Mouse (Mus musculus) intestine, postnatal 0 days (tissue): ENCODE measurements at regions not wholly inside any gene's neighbourhood (a gene's known extent, or its start where the extent isn't known, plus 50 kb on each side); places are given as distances from the start of the nearest gene placed in this dataset.

ENCODE experiments used
- ATAC-seq: fragments of 200-750 bp; cut with Nextera tagmentation; 2 replicates; pipeline ENCODE4 v1.8.0; 2017; ENCODE audit warnings: mild to moderate bottlenecking, moderate TSS enrichment, moderate library complexity
- H3K27ac ChIP-seq: fragments of 300-500 bp; sonication (generic); 2 replicates; pipeline ENCODE4 v1.5.1; 2014; ENCODE audit warnings: mild to moderate bottlenecking, low read depth, low read length, moderate library complexity
- H3K27me3 ChIP-seq: fragments of 300-500 bp; sonication (generic); replicated peaks from 2 replicates; pipeline ENCODE4 v1.6.1; 2014; ENCODE audit warnings: low read length, mixed read lengths; ENCODE audit not compliant: control insufficient read depth, insufficient read depth
- H3K36me3 ChIP-seq: fragments of 300-500 bp; sonication (generic); 2 replicates; pipeline ENCODE4 v1.6.1; 2014; ENCODE audit warnings: mild to moderate bottlenecking, moderate library complexity; ENCODE audit not compliant: control insufficient read depth, insufficient read depth
- H3K4me1 ChIP-seq: fragments of 300-500 bp; sonication (generic); replicated peaks from 2 replicates; pipeline ENCODE4 v1.6.1; 2014; ENCODE audit warnings: antibody characterized with exemption, low read length, mixed read lengths; ENCODE audit not compliant: control insufficient read depth, insufficient read depth
- H3K4me2 ChIP-seq: fragments of 300-500 bp; sonication (generic); replicated peaks from 2 replicates; pipeline ENCODE4 v1.6.1; 2014; ENCODE audit warnings: low read depth, mild to moderate bottlenecking, moderate library complexity
- H3K4me3 ChIP-seq: fragments of 300-500 bp; sonication (generic); 2 replicates; pipeline ENCODE4 v1.5.1; 2014; ENCODE audit warnings: low read depth, low read length
- H3K9ac ChIP-seq: fragments of 300-500 bp; sonication (generic); 2 replicates; pipeline ENCODE4 v1.6.1; 2014; ENCODE audit warnings: mild to moderate bottlenecking, low read depth, low read length
- H3K9me3 ChIP-seq: fragments of 300-500 bp; sonication (generic); 2 replicates; pipeline ENCODE4 v1.6.1; 2016; ENCODE audit warnings: mixed run types; ENCODE audit not compliant: control insufficient read depth
- CTCF ChIP-seq: sonication (generic); IDR thresholded peaks from 2 replicates; pipeline ENCODE4 v1.5.1; 2016; ENCODE audit warnings: low read depth, mild to moderate bottlenecking, control low read depth, antibody characterized with exemption, moderate library complexity
- WGBS: fragments of 180-500 bp; shearing (Covaris S2); extraction: QIAGEN DNeasy Blood & Tissue Kit; methylation state at CpG from one replicate; pipeline ENCODE4 v1.1.7; 2014; 5-methylcytosine and 5-hydroxymethylcytosine counted together

DNA sequence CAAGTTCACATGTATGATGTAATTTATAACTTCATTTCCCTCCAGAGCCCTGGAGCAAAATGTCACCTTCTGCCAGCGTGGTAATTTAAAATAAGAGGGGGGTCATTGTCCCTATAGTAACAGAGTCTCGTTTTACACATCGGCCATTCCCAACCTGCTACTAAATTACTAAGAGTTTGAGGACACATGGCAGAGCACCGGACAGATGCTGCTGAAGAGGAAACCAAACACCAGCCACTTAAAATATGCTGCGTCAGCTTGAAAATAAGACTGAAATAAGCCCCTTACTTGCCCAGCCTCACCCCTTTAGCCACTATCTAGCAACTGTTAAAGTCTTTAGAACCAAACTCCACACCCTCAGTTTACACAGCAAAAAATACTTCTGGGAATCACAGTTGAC, 518.1 kb upstream of the Atp11b start:
- no peak for TF ChIP-seq CTCF
- 67% methylated on average over 5 of the region's 5 CpGs for WGBS
- no peak overlapping the region for H3K4me3 ChIP-seq
- H3K4me1 ChIP-seq: no peaks in the 10 kb centered on the region
- H3K27ac ChIP-seq: no peak overlapping the region
- no peak overlapping the region for H3K4me2 ChIP-seq
- H3K9ac ChIP-seq: no peak overlapping the region
- ATAC-seq: no peak
- no peaks in the 10 kb centered on the region for H3K27me3 ChIP-seq
- H3K36me3 ChIP-seq: no peaks in the 10 kb centered on the region
- H3K9me3 ChIP-seq: no peaks in the 10 kb centered on the region

DNA sequence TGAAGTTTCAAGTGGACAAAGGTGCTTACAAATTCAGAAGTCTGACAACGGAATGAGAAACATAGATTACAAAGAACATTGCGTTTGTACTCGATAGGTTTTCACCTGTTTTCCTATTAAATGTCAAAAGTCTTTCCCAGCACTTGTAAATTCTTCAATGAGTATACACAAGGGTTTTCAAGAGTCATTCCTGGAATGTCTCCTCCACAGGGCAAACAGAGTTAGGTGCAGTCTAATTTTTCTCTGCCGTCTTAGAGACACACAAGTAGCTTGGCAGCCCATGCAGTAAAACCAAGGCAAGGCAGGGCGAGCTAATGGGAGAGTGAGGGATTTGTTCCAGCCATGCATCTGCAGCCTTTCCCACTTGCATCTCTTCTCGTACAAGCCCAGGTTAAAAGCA, 516.6 kb upstream of the Atp11b start:
- no peak for ATAC-seq
- H3K4me2 ChIP-seq: no peak overlapping the region
- H3K4me1 ChIP-seq: no peaks in the 10 kb centered on the region
- no peak overlapping the region for H3K9ac ChIP-seq
- 65% methylated on average over 6 of the region's 6 CpGs for WGBS
- no peaks in the 10 kb centered on the region for H3K36me3 ChIP-seq
- no peak overlapping the region for H3K27ac ChIP-seq
- no peaks in the 10 kb centered on the region for H3K27me3 ChIP-seq
- H3K4me3 ChIP-seq: no peak overlapping the region
- no peaks in the 10 kb centered on the region for H3K9me3 ChIP-seq
- no peak for TF ChIP-seq CTCF

DNA sequence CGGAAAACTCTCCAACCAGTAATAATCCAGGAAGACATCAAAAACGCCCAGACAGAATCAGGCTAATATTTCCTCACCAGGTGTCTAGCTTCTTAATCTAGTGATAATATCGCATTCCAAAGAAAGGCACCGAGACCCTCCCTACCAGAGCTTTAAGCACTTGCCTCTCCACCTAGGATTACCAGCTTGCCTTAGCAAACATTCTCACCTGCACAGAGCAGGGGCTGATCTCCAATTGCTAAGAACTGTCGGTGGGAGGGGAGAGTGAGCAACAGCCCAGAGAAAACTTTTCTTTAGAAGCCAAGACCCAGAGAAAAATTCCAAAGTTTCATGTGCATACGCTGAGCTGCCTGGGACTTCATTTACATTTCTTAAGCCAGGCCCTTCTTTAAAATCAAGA, 511.6 kb upstream of the Atp11b start:
- 37% methylated on average over 6 of the region's 6 CpGs for WGBS
- H3K36me3 ChIP-seq: no peaks in the 10 kb centered on the region
- H3K9ac ChIP-seq: no peak overlapping the region
- H3K27me3 ChIP-seq: no peaks in the 10 kb centered on the region
- no peak overlapping the region for H3K4me3 ChIP-seq
- no peak for ATAC-seq
- TF ChIP-seq CTCF: no peak
- H3K27ac ChIP-seq: no peak overlapping the region
- H3K9me3 ChIP-seq: no peaks in the 10 kb centered on the region
- no peak overlapping the region for H3K4me2 ChIP-seq
- H3K4me1 ChIP-seq: no peaks in the 10 kb centered on the region

DNA sequence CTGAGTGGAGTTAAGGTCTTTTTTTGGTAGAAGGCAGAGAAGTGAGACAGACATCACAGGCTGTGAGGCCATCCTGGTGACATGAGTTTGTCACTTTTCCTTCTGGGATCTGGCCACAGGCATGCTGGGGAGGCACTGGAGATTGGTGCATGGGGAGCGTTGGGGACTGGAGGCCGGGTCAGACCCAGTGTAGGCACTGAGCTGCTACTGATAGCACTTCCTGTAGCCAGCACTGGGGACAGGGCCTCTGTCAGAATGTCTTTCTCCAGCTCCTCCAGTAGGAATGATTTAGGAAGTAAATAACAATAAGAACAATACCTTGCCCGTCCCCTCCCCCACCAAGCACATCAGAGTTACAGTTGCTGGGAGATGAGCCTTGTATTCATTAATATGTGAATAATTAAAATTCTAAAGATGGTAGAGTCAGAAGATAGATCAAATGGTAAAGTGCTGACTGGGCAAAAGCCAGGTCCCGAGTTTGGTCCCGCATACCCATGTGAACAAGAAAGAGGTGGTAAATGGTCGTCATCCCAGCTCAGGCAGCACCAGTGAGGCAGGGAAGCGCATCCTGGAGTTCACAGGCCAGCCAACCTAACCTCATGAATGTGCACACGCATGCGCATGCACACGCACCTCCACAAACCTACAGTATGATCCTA, 510.9 kb upstream of the Atp11b start:
- no peak overlapping the region for H3K9ac ChIP-seq
- TF ChIP-seq CTCF: no peak
- ATAC-seq: no peak
- H3K4me1 ChIP-seq: no peaks in the 10 kb centered on the region
- no peak overlapping the region for H3K27ac ChIP-seq
- H3K4me2 ChIP-seq: no peak overlapping the region
- no peaks in the 10 kb centered on the region for H3K9me3 ChIP-seq
- 79% methylated on average over 10 of the region's 10 CpGs for WGBS
- H3K4me3 ChIP-seq: no peak overlapping the region
- no peaks in the 10 kb centered on the region for H3K27me3 ChIP-seq
- no peaks in the 10 kb centered on the region for H3K36me3 ChIP-seq

DNA sequence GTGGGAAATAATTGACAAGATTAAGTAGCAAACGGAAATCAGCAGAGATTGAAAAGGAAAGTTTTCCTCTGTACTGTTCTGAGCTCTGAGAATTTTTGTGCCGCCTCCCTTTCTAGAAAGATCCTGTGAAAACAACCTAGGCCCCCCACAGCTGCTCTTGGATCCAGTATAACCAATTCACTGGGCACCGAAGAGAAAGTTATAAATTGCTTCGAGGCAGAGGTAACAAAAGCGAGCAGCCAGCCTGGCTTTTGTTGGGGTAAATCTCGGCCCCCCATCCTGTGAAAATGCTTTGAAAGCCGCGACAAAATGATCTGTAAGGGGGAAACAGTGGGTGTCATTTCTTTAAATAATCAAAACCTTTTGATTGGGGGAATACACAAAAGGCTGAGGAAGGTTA, 508.9 kb upstream of the Atp11b start:
- Histone ChIP-seq H3K4me1 (no peaks in the 10 kb centered on the region), H3K27ac (no peak overlapping the region), H3K4me2 (no peak overlapping the region), H3K9me3 (no peaks in the 10 kb centered on the region), H3K36me3 (no peaks in the 10 kb centered on the region), H3K9ac (no peak overlapping the region), H3K4me3 (no peak overlapping the region), H3K27me3 (no peaks in the 10 kb centered on the region)
- ATAC-seq: no peak
- TF ChIP-seq CTCF: no peak
- 55% methylated on average over 8 of the region's 8 CpGs for WGBS

DNA sequence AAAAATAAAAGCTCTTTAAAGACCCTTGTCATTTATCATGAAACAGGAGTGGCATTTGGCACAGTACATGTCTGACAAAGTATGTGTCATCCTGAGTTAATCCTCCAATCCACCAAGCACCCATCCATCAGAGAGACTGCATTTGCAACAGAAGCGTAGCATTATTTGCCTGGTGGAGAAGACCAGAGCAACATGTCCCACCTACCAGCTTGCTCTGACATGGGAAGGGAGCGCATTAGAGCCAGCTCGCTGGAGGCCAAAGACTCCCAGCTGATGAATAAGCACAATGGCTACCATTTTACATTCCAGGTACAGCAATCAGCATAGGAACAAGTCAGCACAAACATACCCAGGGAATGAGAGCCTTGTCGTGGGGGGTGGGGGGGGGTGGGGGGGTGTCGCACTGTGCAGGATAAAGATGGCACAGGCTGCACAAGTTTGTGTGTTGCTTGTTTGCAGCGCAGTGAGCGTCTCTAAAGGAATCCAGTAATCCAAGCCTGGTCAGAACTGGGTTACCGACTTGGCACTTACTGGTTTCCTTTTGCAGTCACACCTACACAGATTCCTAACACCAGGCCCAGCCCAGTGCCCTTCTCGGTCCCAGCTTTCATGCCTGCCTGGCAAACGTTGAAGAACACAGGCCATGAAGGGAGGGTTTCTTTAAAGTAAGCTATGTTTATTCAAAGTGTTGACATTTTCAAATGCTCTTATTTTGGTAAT, 507.8 kb upstream of the Atp11b start:
- H3K9ac ChIP-seq: no peak overlapping the region
- WGBS: 76% methylated on average over 10 of the region's 10 CpGs
- no peak for ATAC-seq
- no peaks in the 10 kb centered on the region for H3K9me3 ChIP-seq
- H3K4me3 ChIP-seq: no peak overlapping the region
- no peak overlapping the region for H3K27ac ChIP-seq
- H3K36me3 ChIP-seq: no peaks in the 10 kb centered on the region
- TF ChIP-seq CTCF: no peak
- H3K4me2 ChIP-seq: no peak overlapping the region
- no peaks in the 10 kb centered on the region for H3K4me1 ChIP-seq
- H3K27me3 ChIP-seq: no peaks in the 10 kb centered on the region
